ENCODE assay signal across 8 mouse cellular contexts in genomic region chr14:102811678-102812081, GRCm38 (mm10).
DNase-seq lines count a peak whose midpoint lies in the region; ATAC-seq lines count a peak whose summit lies in the region.
"Had no signal": no experiment of that assay in that cellular context is flagged by ENCODE, and none has a peak within 500 bp of the region (broad histone marks: within the 10 kb centered on the region; RNA-seq: fewer than 3 reads in every experiment).

No protein-coding gene starts in this region.

- H3K4me2 ChIP-seq in hindbrain, embryonic 12.5 days (replicated peaks), result no peak overlapping the region
- H3K4me2 ChIP-seq in hindbrain, embryonic 14.5 days (replicated peaks), result no peak overlapping the region
- H3K4me2 ChIP-seq in intestine, embryonic 16.5 days (ENCODE audit: low read depth, low read length), result no peak overlapping the region

- DNase-seq in hindbrain, embryonic 14.5 days (ENCODE audit: low spot score), result no peak
- peak; percentile 29 for DNase-seq in thymus, postnatal 4 days
- DNase-seq in thymus, postnatal 0 days (ENCODE audit: low spot score), result no peak
- DNase-seq: midbrain, embryonic 14.5 days had no signal

- no peaks in the 10 kb centered on the region for H3K9me3 ChIP-seq in hindbrain, embryonic 12.5 days (replicated peaks)
- no peaks in the 10 kb centered on the region for H3K9me3 ChIP-seq in hindbrain, embryonic 14.5 days (ENCODE audit: control insufficient read depth, low read length)
- no peaks in the 10 kb centered on the region for H3K9me3 ChIP-seq in intestine, embryonic 16.5 days (ENCODE audit: control insufficient read depth, low read length)

- no peaks in the 10 kb centered on the region for H3K4me1 ChIP-seq in hindbrain, embryonic 12.5 days
- no peaks in the 10 kb centered on the region for H3K4me1 ChIP-seq in hindbrain, embryonic 14.5 days (replicated peaks; ENCODE audit: control insufficient read depth, insufficient read depth, low read length)
- H3K4me1 ChIP-seq in intestine, embryonic 16.5 days (ENCODE audit: control insufficient read depth, insufficient read depth, low read length), result peaks cover 4% of the 10 kb centered on the region

- 0 out of 2 replicates have a peak overlapping the region, but pooled peaks have one; percentile 44 for H3K27ac ChIP-seq in hindbrain, embryonic 12.5 days
- no peak overlapping the region for H3K27ac ChIP-seq in hindbrain, embryonic 14.5 days
- peak overlapping the region; percentile 85 for H3K27ac ChIP-seq in intestine, embryonic 16.5 days (ENCODE audit: low read length)

- ATAC-seq in hindbrain, embryonic 12.5 days (ENCODE audit: low FRiP score), result no peak
- ATAC-seq in hindbrain, embryonic 14.5 days (ENCODE audit: low FRiP score), result no peak
- peak; percentile 77 for ATAC-seq in intestine, embryonic 16.5 days
- ATAC-seq in monocyte, adult 5-6 weeks (replicated peaks; ENCODE audit: insufficient number of reproducible peaks, low FRiP score, low TSS enrichment, poor library complexity, severe bottlenecking), result no peak
- no peak for ATAC-seq in inflammation-experienced regulatory T-cells, adult 6 months

- H3K27me3 ChIP-seq in hindbrain, embryonic 12.5 days, result no peaks in the 10 kb centered on the region
- H3K27me3 ChIP-seq in hindbrain, embryonic 14.5 days (ENCODE audit: control insufficient read depth, insufficient read depth, low read length), result no peaks in the 10 kb centered on the region
- no peaks in the 10 kb centered on the region for H3K27me3 ChIP-seq in intestine, embryonic 16.5 days (replicated peaks; ENCODE audit: control insufficient read depth, insufficient read depth, low read length)

- no peak overlapping the region for H3K4me3 ChIP-seq in hindbrain, embryonic 12.5 days
- no peak overlapping the region for H3K4me3 ChIP-seq in hindbrain, embryonic 14.5 days (replicated peaks; ENCODE audit: low read length)
- H3K4me3 ChIP-seq in intestine, embryonic 16.5 days (ENCODE audit: low read length), result no peak overlapping the region

- no peaks in the 10 kb centered on the region for H3K36me3 ChIP-seq in hindbrain, embryonic 12.5 days
- no peaks in the 10 kb centered on the region for H3K36me3 ChIP-seq in hindbrain, embryonic 14.5 days (replicated peaks; ENCODE audit: control insufficient read depth, insufficient read depth)
- H3K36me3 ChIP-seq in intestine, embryonic 16.5 days (ENCODE audit: control insufficient read depth, insufficient read depth, low read length), result no peaks in the 10 kb centered on the region

- no peak overlapping the region for H3K9ac ChIP-seq in hindbrain, embryonic 12.5 days
- H3K9ac ChIP-seq in hindbrain, embryonic 14.5 days, result no peak overlapping the region
- H3K9ac ChIP-seq in intestine, embryonic 16.5 days (ENCODE audit: low read depth, low read length), result no peak overlapping the region

- WGBS in hindbrain, embryonic 12.5 days, result 52% methylated on average over 5 of the region's 5 CpGs
- WGBS in hindbrain, embryonic 14.5 days, result 62% methylated on average over 5 of the region's 5 CpGs
- 30% methylated on average over 5 of the region's 5 CpGs for WGBS in intestine, embryonic 16.5 days
